Mouse (Mus musculus): ENCODE measurements around the gene Cux1.

DNA sequence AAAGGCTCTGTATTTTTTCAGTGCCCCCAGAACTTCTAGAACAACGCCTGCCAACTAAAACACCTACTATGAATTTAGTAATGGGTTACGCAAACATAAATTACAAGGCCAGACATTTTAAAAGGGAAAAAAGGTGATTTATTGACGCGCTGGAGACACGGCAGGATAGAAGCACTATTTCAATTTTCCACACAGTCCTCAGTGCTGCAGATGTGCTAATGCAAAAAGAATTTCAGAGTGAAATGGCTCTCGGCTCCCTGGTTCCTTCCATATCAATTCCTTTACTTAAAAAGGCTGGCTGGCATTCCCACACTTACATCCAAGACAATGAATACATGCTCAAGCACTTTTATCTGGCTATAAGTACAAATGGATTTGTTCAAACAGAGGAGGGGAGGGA, 94.4 kb downstream of the Cux1 start:
- TF ChIP-seq POLR2A (IDR thresholded peaks at IDR 0.05; ENCODE audit: borderline replicate concordance, extremely low read depth, low read depth, low read length) (no peak), CTCF (IDR thresholded peaks at IDR 0.05; ENCODE audit: insufficient read depth, low read length) (no peak)
